Mouse (Mus musculus) intestine, embryonic 14.5 days (tissue): ENCODE data around the gene Gm29106. TPM values are rescaled to one million over a fixed set of nuclear protein-coding genes. Genes with fewer than 3 reads are reported as not detected.
"Not testable (repeated sequence)": the region's sequence is repeated elsewhere in the genome, so short reads cannot be mapped to it uniquely, and the experiment has no call there.

Experiments used
- ATAC-seq: fragments of 200-750 bp; cut with Nextera tagmentation; replicated peaks from 2 replicates; pipeline ENCODE4 v1.8.0; 2017; ENCODE audit warnings: low read depth, moderate number of reproducible peaks, moderate TSS enrichment, moderate library complexity; ENCODE audit not compliant: low FRiP score, low TSS enrichment
- DNase-seq: peaks from one replicate; pipeline ENCODE4 v3.0.0-alpha.2; 2018; ENCODE audit warnings: low spot score
- H3K27ac ChIP-seq: fragments of 300-500 bp; sonication (generic); 2 replicates; pipeline ENCODE4 v1.5.1; 2014; ENCODE audit warnings: low read depth, mild to moderate bottlenecking, control low read depth
- H3K27me3 ChIP-seq: fragments of 300-500 bp; sonication (generic); replicated peaks from 2 replicates; pipeline ENCODE4 v1.6.1; 2014; ENCODE audit warnings: low read length, control low read depth; ENCODE audit not compliant: control insufficient read depth, insufficient read depth
- H3K36me3 ChIP-seq: fragments of 300-500 bp; sonication (generic); 2 replicates; pipeline ENCODE4 v1.6.1; 2014; ENCODE audit warnings: low read length, control low read depth; ENCODE audit not compliant: control insufficient read depth, insufficient read depth
- H3K4me1 ChIP-seq: fragments of 300-500 bp; sonication (generic); replicated peaks from 2 replicates; pipeline ENCODE4 v1.6.1; 2014; ENCODE audit warnings: low read length, control low read depth, mixed read lengths; ENCODE audit not compliant: control insufficient read depth, insufficient read depth
- H3K4me2 ChIP-seq: fragments of 300-500 bp; sonication (generic); 2 replicates; pipeline ENCODE4 v1.6.1; 2014; ENCODE audit warnings: low read length
- H3K4me3 ChIP-seq: fragments of 300-500 bp; sonication (generic); 2 replicates; pipeline ENCODE4 v1.5.1; 2014; ENCODE audit warnings: low read depth, low read length, control low read depth, mixed read lengths
- H3K9ac ChIP-seq: fragments of 300-500 bp; sonication (generic); 2 replicates; pipeline ENCODE4 v1.6.1; 2014; ENCODE audit warnings: mild to moderate bottlenecking, low read length
- H3K9me3 ChIP-seq: fragments of 300-500 bp; sonication (generic); 2 replicates; pipeline ENCODE4 v1.6.1; 2016; ENCODE audit warnings: low read length, control low read depth; ENCODE audit not compliant: control insufficient read depth
- WGBS: fragments of 180-500 bp; shearing (Covaris S2); extraction: QIAGEN DNeasy Blood & Tissue Kit; methylation state at CpG from one replicate; pipeline ENCODE4 v1.1.7; 2014; 5-methylcytosine and 5-hydroxymethylcytosine counted together
- polyA plus RNA-seq: library from polyadenylated mRNA; unstranded; fragments of >200 nt; fragmentation: Nextera tagmentation; extraction: Ambion mirVana; gene quantifications from 2 replicates; pipeline ENCODE4 v1.2.1, GENCODE M21; 2014

The Gm29106 gene
- polyA plus RNA-seq = 0.04 and 0.19 TPM in 2 replicates

DNA sequence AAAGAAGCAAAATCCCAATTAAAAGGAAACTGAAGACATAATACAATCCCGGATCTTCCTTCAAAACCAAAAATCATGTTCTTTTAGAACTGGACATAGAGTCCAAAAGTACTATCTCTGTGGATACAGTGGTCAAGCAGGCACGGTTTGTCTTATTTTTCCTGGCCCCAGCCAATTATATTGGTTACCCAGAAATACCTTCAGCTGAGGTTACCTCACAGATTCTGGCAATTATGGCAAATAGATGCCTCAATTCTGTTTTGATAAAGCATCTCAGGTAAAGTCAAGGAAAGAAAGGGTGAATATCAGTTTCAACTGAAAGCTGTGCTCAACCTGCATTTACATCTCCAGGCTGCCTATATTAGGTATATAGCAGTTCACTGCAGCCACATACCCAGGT lies at the start of gene Gm29106:
Gene Gm29106 (plus strand): TSS at position 301 of the 400 bp plus-strand sequence.
- not testable (repeated sequence) for H3K9ac ChIP-seq, ATAC-seq, H3K27ac ChIP-seq, H3K4me1 ChIP-seq, DNase-seq, H3K4me3 ChIP-seq, H3K27me3 ChIP-seq, H3K9me3 ChIP-seq, H3K4me2 ChIP-seq, H3K36me3 ChIP-seq
- WGBS = 76% methylated on average over 2 of the region's 2 CpGs

DNA sequence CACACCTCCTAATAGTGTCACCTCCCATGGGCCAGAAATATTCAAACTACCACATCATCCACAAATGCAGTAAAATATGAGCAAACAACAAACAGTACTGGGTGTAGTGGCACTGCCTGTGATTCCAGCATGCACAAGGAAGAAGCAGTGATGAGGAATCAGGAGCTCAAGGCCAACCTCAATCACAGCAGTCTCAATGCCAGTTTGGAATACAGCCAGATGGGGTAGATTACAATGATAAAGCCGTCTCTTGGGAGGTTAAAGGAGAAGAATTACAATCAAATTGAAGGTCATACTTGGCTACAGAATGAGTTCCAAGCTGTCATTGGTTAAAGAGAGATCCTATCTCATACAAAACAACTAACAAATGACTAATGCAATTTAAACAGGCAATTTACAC lies 52.2 kb downstream of the Gm29106 start:
- no peak for DNase-seq
- Histone ChIP-seq H3K4me1 (no peaks in the 10 kb centered on the region), H3K4me3 (no peak overlapping the region), H3K27ac (no peak overlapping the region), H3K9ac (no peak overlapping the region), H3K9me3 (no peaks in the 10 kb centered on the region), H3K36me3 (no peaks in the 10 kb centered on the region), H3K4me2 (no peak overlapping the region), H3K27me3 (no peaks in the 10 kb centered on the region)
- no peak for ATAC-seq
- 58% methylated on average over 1 of the region's 1 CpGs for WGBS

GRCm38 (mm10) chr1:118236032-118236431 lies 59.7 kb downstream of the Gm29106 start:
- Histone ChIP-seq H3K27me3 (no peaks in the 10 kb centered on the region), H3K4me2 (no peak overlapping the region), H3K9ac (no peak overlapping the region), H3K36me3 (no peaks in the 10 kb centered on the region), H3K27ac (no peak overlapping the region), H3K4me1 (no peaks in the 10 kb centered on the region), H3K9me3 (no peaks in the 10 kb centered on the region), H3K4me3 (no peak overlapping the region)
- no peak for ATAC-seq
- no peak for DNase-seq
- WGBS = 69% methylated on average over 1 of the region's 1 CpGs

Other genes starting within 250 kb of the Gm29106 start
- not detected in 2 replicates for gene Gm28168, start 248.5 kb upstream of the Gm29106 start, polyA plus RNA-seq
- gene Gm7145, start 210.6 kb upstream of the Gm29106 start, polyA plus RNA-seq = not detected in 2 replicates
- 287 and 302 TPM in 2 replicates for gene Tsn, start 135.2 kb downstream of the Gm29106 start, polyA plus RNA-seq
- gene Nifk, start 145.3 kb downstream of the Gm29106 start, polyA plus RNA-seq = 88.9 and 96.0 TPM in 2 replicates
- gene Clasp1, start 212.5 kb downstream of the Gm29106 start, polyA plus RNA-seq = 51.6 and 55.6 TPM in 2 replicates